Mouse (Mus musculus) G1E (cell line): Measurements from ENCODE around the gene Avpr1a. TPM values are rescaled to one million over a fixed set of nuclear protein-coding genes. Genes with fewer than 3 reads are reported as not detected.

Experiments used
- ATAC-seq: 2 replicates; pipeline ENCODE4 v1.8.0; 2016; ENCODE audit warnings: mild to moderate bottlenecking; ENCODE audit not compliant: insufficient number of reproducible peaks, poor library complexity, low FRiP score, severe bottlenecking; ENCODE audit errors: extremely low read depth
- DNase-seq: peaks from one replicate; pipeline ENCODE4 v3.0.0; 2012; ENCODE audit warnings: low spot score
- H3K27me3 ChIP-seq: 2 replicates; pipeline ENCODE4 v1.6.1; 2012; ENCODE audit warnings: mild to moderate bottlenecking, low read length, inconsistent platforms; ENCODE audit not compliant: insufficient read depth
- H3K36me3 ChIP-seq: replicated peaks from 2 replicates; pipeline ENCODE3; 2012; ENCODE audit warnings: mild to moderate bottlenecking, inconsistent platforms
- H3K4me1 ChIP-seq: 2 replicates; pipeline ENCODE4 v1.6.1; 2012; ENCODE audit warnings: low read depth, low read length, inconsistent platforms, mixed read lengths; ENCODE audit not compliant: insufficient read depth
- H3K4me3 ChIP-seq: 2 replicates; pipeline ENCODE4 v1.5.1; 2012; ENCODE audit warnings: low read depth, mild to moderate bottlenecking, inconsistent platforms, low read length, moderate library complexity, mixed read lengths
- H3K9me3 ChIP-seq: replicated peaks from 2 replicates; pipeline ENCODE4 v1.6.1; 2012; ENCODE audit warnings: inconsistent platforms
- CTCF ChIP-seq: IDR thresholded peaks from 2 replicates; pipeline ENCODE4 v1.5.1; 2012; ENCODE audit warnings: low read depth, low read length, inconsistent platforms, mixed read lengths
- GATA1 ChIP-seq: IDR thresholded peaks from 2 replicates; pipeline ENCODE4 v1.6.1; 2012; ENCODE audit warnings: borderline replicate concordance, low read length, inconsistent platforms, mixed read lengths
- GATA2 ChIP-seq: IDR thresholded peaks from 2 replicates; pipeline ENCODE4 v1.6.1; 2012; ENCODE audit warnings: low read depth, low read length, inconsistent platforms, borderline replicate concordance
- POLR2AphosphoS5 ChIP-seq: IDR thresholded peaks from 2 replicates; pipeline ENCODE4 v1.6.1; 2012; ENCODE audit warnings: low read depth, low read length, inconsistent platforms; ENCODE audit not compliant: insufficient replicate concordance
- TAL1 ChIP-seq: conservative IDR thresholded peaks from 2 replicates; pipeline ENCODE4 v1.6.1; 2012; ENCODE audit warnings: low read depth, low read length, inconsistent platforms, mixed read lengths
- polyA plus RNA-seq: library from polyadenylated mRNA; stranded (reverse); fragments of >175 nt; gene quantifications from 2 replicates; pipeline ENCODE4 v1.2.3, GENCODE M21; 2012
- total RNA-seq, 2 experiments: library from RNA; stranded (forward) in 1 of 2; stranded (reverse) in 1 of 2; fragments of 200-1000 nt in 1 of 2; fragments of >200 nt in 1 of 2; fragmentation: Nextera tagmentation in 1 of 2; gene quantifications; 2 replicates each; pipeline ENCODE4 v1.2.3; 2014 to 2017

Gene Avpr1a
- not detected in 2 replicates for total RNA-seq (2014; fragmentation: Nextera tagmentation)
- 0.05 and 0.17 TPM in 2 replicates for total RNA-seq (2017)
- polyA plus RNA-seq = not detected in 2 replicates

GRCm38 (mm10) chr10:122447861-122448716, at the start of gene Avpr1a:
Avpr1a (plus strand) TSS chr10:122448499.
- TF ChIP-seq POLR2AphosphoS5 (no peak), CTCF (no peak), GATA2 (no peak), GATA1 (no peak), TAL1 (no peak)
- no peak for ATAC-seq
- peaks cover 38% of the 10 kb centered on the region for H3K9me3 ChIP-seq
- H3K4me3 ChIP-seq = peak within 1 kb of the TSS; percentile 42; the same call in 1 of the 2 replicates
- DNase-seq = no peak
- no peaks in the 10 kb centered on the region for H3K36me3 ChIP-seq
- H3K27me3 ChIP-seq = peaks cover 3% of the 10 kb centered on the region; the same call in 1 of the 2 replicates
- H3K4me1 ChIP-seq = no peaks in the 10 kb centered on the region

GRCm38 (mm10) chr10:122402270-122402669, 46.0 kb upstream of the Avpr1a start:
- TF ChIP-seq GATA2 (no peak), GATA1 (no peak), CTCF (no peak), POLR2AphosphoS5 (no peak), TAL1 (no peak)
- ATAC-seq (no peak), DNase-seq (no peak)
- Histone ChIP-seq H3K27me3 (no peaks in the 10 kb centered on the region), H3K4me1 (no peaks in the 10 kb centered on the region), H3K9me3 (peaks cover 16% of the 10 kb centered on the region), H3K36me3 (no peaks in the 10 kb centered on the region), H3K4me3 (no peak overlapping the region)

DNA sequence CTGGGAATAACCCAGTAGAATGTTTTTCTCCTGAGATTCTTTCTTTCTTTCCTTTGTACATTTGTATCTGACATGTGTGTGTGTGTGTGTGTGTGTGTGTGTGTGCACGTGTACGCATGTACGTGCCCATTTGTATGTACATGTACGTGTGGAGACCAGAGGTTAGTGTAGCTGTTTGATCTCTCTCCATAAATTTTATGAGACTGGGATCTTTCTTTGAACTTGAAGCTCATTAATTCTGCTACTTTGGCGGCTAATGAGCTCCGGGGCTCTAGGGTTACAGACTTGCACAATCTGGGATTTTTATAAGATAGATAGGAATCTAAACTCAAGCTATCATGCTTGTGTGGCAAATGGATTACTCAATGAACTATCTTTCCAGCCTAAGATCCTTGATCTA, 42.0 kb upstream of the Avpr1a start:
- ATAC-seq (no peak), DNase-seq (no peak)
- H3K4me3 ChIP-seq = no peak overlapping the region
- H3K27me3 ChIP-seq = no peaks in the 10 kb centered on the region
- no peaks in the 10 kb centered on the region for H3K36me3 ChIP-seq
- H3K4me1 ChIP-seq = no peaks in the 10 kb centered on the region
- no peak for TF ChIP-seq CTCF
- no peak for TF ChIP-seq POLR2AphosphoS5
- no peak for TF ChIP-seq GATA2
- no peak for TF ChIP-seq TAL1
- TF ChIP-seq GATA1 = no peak
- peaks cover 20% of the 10 kb centered on the region for H3K9me3 ChIP-seq

DNA sequence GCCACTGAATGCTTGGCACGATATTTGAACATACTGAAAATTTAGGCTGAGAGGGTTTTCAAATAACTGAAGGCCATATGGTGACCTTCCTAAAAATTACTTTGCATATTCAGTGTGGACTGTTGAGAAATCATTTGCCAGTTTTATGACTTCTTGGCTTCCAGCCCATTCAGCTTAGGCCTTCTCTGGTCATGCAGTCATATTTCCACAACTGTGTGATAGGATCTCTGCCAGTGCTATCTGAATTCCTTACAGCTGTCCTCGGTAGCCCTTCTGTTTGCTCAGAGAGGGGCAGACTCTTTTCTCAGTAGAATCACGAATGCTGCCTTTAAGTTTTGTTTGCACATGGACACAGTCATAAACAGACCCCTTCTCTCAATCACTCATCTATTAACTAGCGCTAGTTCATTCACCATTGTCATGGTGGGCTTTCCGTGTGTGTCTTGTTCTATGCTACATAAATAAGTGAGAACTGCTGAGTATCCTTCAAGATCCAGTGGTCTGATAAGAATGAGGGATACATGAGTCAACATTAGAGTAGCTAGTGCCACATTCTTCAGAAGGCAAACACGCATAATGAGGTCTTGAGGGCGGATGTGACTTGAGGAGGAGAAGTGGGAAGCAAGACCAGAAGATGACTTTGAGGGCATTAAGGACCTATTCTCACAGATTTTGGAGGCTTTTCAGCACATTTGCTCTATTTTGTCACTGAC, 39.4 kb upstream of the Avpr1a start:
- Histone ChIP-seq H3K27me3 (no peaks in the 10 kb centered on the region), H3K4me1 (no peaks in the 10 kb centered on the region), H3K36me3 (no peaks in the 10 kb centered on the region), H3K4me3 (no peak overlapping the region), H3K9me3 (peaks cover 29% of the 10 kb centered on the region)
- TF ChIP-seq CTCF (no peak), GATA1 (no peak), POLR2AphosphoS5 (no peak), GATA2 (no peak), TAL1 (no peak)
- DNase-seq = no peak
- no peak for ATAC-seq

DNA sequence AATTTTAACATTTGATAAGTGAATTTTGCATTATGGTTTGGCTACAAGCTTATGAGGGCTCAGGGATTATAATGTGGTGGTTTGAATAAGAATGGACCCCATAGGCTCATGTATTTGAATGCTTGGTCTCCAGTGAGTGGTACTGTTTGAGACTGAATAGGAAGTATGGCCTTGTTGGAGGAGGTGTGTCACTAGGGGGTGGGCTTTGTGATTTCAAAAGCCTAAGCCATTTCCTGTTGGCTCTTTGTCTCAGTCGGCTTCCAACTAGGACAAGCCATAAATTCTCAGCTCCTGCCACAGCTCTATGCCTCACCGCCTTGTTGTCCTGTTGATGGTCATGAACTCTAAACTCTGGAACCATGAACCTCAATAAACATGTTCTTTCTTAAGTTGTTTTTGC, 37.5 kb upstream of the Avpr1a start:
- TF ChIP-seq POLR2AphosphoS5 (no peak), GATA1 (no peak), TAL1 (no peak), CTCF (no peak), GATA2 (no peak)
- Histone ChIP-seq H3K9me3 (peaks cover 29% of the 10 kb centered on the region), H3K4me1 (no peaks in the 10 kb centered on the region), H3K36me3 (no peaks in the 10 kb centered on the region), H3K27me3 (no peaks in the 10 kb centered on the region), H3K4me3 (no peak overlapping the region)
- ATAC-seq (no peak), DNase-seq (no peak)

GRCm38 (mm10) chr10:122432690-122433089, 15.6 kb upstream of the Avpr1a start:
- Histone ChIP-seq H3K9me3 (peaks cover 27% of the 10 kb centered on the region), H3K36me3 (no peaks in the 10 kb centered on the region), H3K4me1 (no peaks in the 10 kb centered on the region), H3K4me3 (no peak overlapping the region), H3K27me3 (no peaks in the 10 kb centered on the region)
- ATAC-seq (no peak), DNase-seq (no peak)
- TF ChIP-seq POLR2AphosphoS5 (no peak), GATA1 (no peak), TAL1 (no peak), CTCF (no peak), GATA2 (no peak)
